Mouse (Mus musculus): ENCODE results near the gene Carmil3.

Carmil3 gene

DNA sequence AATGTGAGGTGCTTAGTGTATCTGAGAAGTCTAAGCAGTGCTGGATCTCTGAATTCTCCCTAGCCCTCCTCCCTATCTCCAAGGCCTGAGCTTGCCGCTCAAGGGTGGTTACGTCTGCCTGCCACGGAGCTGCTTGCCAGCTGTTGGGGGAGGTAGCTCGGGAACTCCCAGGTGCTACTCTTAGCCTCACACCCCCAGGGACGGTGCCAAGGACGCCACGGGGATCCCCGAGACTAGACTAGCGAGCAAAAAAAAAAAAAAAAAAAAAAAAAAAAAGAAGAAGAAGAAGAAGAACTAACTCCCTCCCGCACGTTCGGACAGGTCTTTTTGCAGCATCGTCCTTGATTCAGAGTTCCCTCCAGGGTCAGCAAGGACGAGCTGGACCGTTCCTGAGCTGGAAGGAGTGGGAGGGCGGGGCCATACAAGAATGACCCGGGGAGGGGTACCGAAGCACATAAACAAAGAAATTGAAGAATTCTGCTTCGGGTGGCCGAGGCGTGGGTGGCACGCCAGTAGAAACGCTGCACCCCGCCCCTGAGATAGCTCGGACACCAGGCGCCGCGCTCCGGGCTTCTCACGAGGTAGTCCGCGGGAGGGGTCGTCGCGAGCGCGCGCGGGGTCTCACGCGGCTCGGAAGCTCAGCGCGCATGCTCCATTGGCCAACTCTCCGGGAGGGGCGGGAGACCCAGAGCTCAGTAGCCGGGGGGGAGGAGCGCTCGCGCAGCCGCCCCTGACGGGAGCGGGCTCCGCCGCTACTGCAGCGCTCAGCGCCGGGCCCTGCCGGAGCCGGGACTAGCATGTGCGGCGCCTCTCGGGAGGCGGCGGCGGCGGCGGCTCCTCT, at the start of gene Carmil3:
Gene Carmil3 (plus strand): TSS at position 291 of the 841 bp plus-strand sequence.
- peak; percentile 33 to 45 for DNase-seq (ENCODE audit: low spot score in 2 of 2)

DNA sequence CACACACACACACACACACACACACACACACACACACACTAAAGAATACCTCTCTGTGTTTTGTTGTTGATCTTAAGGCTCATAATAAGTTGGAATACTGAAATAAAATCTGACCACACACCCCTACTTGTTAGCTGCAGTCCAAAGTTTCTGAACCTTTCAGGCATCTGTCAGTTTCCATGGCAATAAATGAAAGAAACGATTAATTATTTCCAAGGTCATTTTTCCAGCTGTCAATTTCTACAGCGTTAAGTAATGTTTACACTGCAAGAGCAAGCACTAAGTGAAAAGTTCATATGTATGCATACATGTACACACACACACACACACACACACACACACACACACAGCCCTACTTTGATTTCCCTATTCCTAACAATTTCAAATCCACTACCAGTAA, 32.8 kb upstream of the Carmil3 start:
- DNase-seq (ENCODE audit: low spot score in 2 of 2), result no peak

- no peak for DNase-seq (ENCODE audit: low spot score in 2 of 2)
These were observed 32.2 kb upstream of the Carmil3 start for GRCm38 (mm10) chr14:55458273-55458672.

GRCm38 (mm10) chr14:55458761-55459160, 31.7 kb upstream of the Carmil3 start:
- no peak for DNase-seq (ENCODE audit: low spot score in 2 of 2)

- peak; percentile 15 to 24 for DNase-seq (ENCODE audit: low spot score in 2 of 2)
These were observed 30.7 kb upstream of the Carmil3 start for GRCm38 (mm10) chr14:55459796-55460195.

DNA sequence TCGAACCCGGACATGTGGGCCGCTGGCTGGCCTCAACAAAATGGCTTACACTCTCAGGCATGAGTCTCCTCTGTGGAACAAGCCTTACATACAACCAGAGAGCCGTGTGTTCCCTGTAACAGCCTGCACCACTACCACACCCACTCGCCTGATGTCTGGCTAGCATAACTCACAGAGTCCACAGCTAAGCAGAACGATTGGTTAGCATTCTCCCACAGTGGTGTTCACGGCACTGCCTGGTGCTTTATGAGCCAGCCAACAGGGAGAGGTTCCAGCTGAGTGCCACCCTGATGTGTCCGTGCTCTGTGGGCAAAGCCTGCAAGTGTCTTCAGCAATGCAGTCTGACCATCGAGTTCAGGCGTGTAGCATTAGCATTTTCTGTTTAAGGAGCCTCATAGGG, 30.2 kb upstream of the Carmil3 start:
- DNase-seq (ENCODE audit: low spot score in 2 of 2), result peak in 1 of 2 experiments; percentile 22

GRCm38 (mm10) chr14:55461757-55462156, 28.7 kb upstream of the Carmil3 start:
- no peak for DNase-seq (ENCODE audit: low spot score in 2 of 2)

DNA sequence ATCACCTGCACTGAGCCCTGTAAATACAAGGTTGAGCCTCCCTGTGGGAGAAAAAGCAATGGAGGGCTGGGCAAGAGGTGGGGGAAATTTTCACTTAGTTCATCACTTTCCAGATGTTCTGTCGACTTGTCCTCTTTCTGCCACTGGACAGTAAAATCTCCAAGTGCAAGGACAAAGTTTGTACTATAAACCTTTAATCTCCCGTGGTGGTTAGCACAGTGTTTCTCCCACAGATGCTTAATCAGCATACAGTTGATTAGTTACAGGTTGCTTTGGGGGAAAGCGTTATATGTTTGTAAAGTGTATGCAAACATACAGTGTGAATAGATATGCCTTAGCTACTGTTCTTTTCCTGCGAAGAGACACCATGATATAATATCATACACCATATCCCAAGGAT, 24.0 kb upstream of the Carmil3 start:
- no peak for DNase-seq (ENCODE audit: low spot score in 2 of 2)

DNA sequence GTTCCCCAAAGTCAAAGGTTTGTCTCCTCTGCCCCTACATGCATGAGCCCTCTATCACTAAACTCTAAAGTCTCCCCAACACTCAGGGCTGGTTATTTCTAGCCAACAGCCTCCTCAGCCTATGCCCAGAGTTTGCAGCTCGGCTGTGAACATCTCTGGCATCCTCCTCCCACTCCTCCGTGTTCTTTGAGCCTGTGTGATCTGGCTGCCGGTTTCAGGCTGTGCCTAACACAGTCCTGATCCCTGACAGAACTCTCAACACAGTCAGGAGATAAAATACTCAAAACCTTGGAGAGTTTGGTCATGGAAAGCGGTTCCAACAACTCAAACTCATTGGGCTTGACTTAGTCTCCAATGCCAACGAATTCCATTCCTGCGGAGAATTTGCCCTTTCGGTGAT, 23.3 kb upstream of the Carmil3 start:
- DNase-seq (ENCODE audit: low spot score in 2 of 2), result no peak

GRCm38 (mm10) chr14:55468301-55468741, 22.1 kb upstream of the Carmil3 start:
- DNase-seq (ENCODE audit: low spot score in 2 of 2), result no peak

GRCm38 (mm10) chr14:55469041-55469440, 21.4 kb upstream of the Carmil3 start:
- no peak for DNase-seq (ENCODE audit: low spot score in 2 of 2)

DNA sequence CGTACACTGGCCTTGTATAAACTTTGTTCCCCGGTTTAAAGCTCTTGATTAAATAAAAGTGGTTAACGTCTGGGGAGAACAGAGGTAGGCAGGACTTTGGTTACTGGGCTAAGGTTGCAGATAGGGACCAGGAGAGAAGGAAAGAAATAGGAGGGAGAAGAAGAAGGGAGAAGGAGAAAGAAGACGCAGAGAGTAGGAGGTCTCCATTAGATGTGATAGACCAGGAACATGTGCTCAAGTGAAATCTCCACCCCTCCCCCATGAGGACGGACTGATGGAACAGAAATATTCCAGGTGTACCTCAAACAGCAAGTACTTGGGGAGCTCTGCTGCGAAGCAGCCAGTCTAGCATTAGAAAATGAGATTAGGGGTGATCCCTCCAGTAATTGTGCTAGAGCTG, 20.6 kb upstream of the Carmil3 start:
- no peak for DNase-seq (ENCODE audit: low spot score in 2 of 2)

- DNase-seq (ENCODE audit: low spot score in 2 of 2), result no peak
These were observed 19.6 kb upstream of the Carmil3 start for GRCm38 (mm10) chr14:55470806-55471205.

- DNase-seq (ENCODE audit: low spot score in 2 of 2), result no peak
These were observed 14.8 kb upstream of the Carmil3 start for GRCm38 (mm10) chr14:55475654-55476053.

DNA sequence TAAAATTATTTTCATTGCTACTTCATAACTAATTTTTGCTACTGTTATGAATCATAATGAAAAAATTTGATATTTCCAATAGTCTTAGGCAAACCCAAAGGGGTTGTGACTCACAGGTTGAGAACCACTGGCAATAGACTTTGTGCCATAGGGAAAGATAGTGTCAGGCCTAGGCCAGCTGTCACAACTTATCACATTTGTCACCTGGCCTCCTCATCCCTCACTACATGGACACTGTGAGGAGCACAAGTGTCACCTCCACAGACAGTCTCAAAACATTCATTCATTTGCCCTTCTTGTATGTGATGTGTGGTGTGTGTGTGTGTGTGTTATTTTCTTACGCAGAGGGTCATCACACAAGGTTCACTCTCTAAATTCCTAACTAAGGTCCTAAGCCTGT, 13.0 kb upstream of the Carmil3 start:
- DNase-seq (ENCODE audit: low spot score in 2 of 2), result no peak

DNA sequence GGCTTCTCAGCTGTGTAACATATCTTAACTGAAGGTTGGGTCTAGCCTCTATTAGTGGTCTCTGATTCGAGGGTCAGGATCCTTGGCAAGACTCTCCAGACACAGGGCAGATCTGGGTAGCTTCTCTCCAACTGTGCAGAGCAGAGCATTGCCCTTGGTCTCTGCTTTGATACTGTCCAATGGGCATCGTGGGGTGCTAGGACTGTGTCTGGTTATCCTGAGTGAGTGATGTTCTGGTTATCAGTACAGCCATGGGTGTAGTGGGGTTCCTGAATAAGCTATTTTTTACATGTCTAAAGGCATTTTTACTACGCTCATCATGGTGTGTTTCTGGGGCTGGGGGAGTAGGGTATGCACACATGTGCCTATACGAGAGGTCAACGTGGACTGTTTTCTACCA, 12.6 kb upstream of the Carmil3 start:
- DNase-seq (ENCODE audit: low spot score in 2 of 2), result no peak

DNA sequence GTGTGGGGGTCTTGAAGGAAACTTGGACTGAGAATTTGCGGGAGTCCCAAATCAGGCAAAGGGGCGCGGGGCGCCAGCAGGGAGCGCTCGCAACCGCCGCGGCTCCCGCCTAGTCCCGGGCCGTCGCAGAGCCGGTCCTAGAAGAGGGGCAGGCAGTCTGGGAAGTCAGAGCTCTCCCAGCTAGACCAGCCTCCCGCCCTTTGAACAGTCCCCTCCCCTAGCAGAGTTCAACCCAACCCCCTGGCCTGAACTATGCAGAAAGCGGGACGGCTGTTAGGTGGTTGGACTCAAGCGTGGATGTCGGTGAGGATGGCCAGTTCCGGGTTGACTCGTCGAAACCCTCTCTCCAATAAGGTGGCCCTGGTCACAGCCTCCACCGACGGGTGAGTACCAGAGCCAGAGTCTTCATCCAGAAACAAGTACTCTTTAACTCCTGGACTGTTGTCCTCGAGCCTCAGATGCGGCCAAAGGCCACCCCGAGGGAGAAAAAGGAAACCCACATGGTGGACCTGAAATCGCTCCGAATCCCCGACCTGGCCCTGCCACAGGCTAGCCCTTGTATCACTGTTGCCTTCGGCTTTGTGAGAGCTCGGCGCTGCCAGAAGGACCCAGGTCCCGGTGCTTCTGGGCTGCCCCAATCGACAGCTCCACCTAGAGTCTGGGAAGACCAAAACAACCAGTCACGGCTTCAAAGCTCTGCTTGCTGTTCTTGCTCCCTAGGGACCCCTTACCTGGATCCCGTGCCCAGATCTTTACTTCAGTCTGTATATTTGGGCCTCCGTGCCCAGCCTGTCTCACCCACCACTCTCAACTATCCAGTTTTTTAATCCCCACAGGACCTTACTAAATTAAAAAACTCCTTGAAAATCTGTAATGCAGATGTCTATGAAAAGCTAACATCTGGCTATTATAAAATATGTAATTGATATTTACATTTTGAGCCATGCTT, 11.5 kb upstream of the Carmil3 start, which contains the start of gene Dhrs4:
Gene Dhrs4 (plus strand): TSS at position 108 of the 949 bp plus-strand sequence.
- peak; percentile 74 to 79 for DNase-seq (ENCODE audit: low spot score in 2 of 2)

DNA sequence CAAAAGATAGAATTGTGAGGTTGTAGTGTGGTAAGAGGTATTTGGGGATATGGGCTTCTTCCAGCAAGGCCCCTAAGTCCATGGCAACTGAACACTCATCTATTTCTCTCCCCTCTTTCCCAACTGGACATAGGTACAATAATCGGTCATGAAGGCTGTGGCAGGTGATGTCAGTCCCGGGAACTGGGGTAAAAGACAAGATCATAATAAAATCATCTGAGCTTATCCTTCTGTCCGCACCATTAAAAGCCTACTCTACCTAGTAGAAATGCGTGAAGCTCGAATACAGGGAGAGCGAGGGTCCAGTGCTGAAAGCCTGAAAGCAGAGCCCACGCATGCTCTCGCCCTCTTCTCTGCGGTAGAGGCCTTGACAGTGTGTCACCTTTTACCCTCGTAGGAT, 10.8 kb upstream of the Carmil3 start:
- DNase-seq (ENCODE audit: low spot score in 2 of 2), result no peak

GRCm38 (mm10) chr14:55484430-55485085, 5.9 kb upstream of the Carmil3 start:
- DNase-seq (ENCODE audit: low spot score in 2 of 2), result no peak

- no peak for DNase-seq (ENCODE audit: low spot score in 2 of 2)
These were observed 3.6 kb upstream of the Carmil3 start for GRCm38 (mm10) chr14:55486836-55487235.

DNA sequence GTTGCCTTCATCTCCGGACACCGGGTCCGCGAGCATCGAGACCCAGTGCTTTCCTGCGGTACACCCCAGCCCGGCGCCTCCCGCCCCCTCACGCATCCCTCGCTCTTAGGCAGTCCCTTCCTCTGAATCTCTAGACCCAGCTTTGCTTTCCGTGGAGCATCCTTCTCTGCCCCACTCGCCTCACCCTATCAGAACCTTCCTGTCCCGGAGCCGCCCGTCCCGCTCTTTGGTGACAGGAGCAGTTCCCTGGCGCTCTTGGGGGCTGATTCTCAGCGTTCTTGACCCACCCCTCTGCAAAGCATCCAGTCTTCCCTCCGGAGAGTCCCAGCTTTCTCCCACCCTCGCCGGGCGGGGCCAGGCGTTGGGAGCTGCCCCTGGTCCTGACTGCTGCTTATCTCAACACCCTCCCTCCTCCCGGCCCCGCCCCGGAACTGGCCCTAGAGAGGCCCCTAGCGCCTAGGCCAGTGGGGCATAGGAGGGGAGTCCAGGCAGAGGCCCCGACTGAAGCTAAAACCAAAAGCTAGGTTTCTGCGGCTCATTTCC, 911 bp downstream of the Carmil3 start:
- peak; percentile 47 to 48 for DNase-seq (ENCODE audit: low spot score in 2 of 2)

GRCm38 (mm10) chr14:55492103-55492502, 1.7 kb downstream of the Carmil3 start:
- DNase-seq (ENCODE audit: low spot score in 2 of 2), result no peak

Measured in urinary bladder, adult 18-20 months (tissue).